ENCODE assay signal across 9 mouse cellular contexts in the genomic region with DNA sequence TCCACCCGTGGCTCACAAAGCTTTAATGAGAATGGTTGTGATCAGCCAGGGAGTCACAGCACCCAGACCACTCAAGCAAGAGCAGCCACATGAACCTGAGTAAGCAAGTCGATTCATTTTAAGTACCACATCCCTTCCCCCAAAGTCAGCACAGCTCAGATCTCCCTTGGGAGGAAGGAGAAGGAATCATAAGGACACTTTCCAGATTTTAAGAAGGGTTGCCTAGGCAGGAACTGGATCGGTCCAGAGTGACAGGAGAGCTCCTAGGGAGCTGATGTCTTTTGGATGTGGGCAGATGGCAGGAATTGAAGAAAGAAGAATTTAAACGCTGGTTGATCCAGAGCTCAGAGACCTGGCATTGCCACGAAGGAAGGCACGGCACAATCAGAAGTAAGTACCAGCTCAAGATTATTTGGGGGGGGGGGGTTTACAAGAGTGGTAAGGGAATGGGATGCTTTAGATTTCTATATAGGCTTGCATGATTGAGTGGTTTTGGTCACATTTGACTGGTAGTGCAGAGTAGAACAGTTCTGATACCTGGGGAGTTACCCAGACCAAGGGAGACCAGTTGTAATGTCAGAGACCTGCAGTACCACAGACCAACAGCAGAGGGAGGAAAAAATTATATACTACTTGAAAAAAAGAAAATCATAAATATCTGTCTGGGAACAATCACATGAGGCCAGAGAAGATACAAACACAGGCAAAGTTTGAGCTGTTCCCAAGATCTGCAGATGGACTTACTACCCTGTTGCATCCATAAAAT.
DNase-seq lines count a peak whose midpoint lies in the region; ATAC-seq lines count a peak whose summit lies in the region.
"Had no signal": no experiment of that assay in that cellular context is flagged by ENCODE, and none has a peak within 500 bp of the region (broad histone marks: within the 10 kb centered on the region; RNA-seq: fewer than 3 reads in every experiment).

No protein-coding gene starts in this region.

- H3K27me3 ChIP-seq in hindbrain, embryonic 12.5 days, result no peaks in the 10 kb centered on the region
- H3K27me3 ChIP-seq in hindbrain, embryonic 10.5 days (ENCODE audit: insufficient read depth, poor library complexity, severe bottlenecking), result no peaks in the 10 kb centered on the region; the same call in 1 of the 2 replicates
- H3K27me3 ChIP-seq: neural tube, embryonic 12.5 days had no signal

- H3K4me2 ChIP-seq in hindbrain, embryonic 12.5 days (replicated peaks), result no peak overlapping the region
- H3K4me2 ChIP-seq: neural tube, embryonic 12.5 days had no signal

- WGBS in hindbrain, embryonic 12.5 days, result 82% methylated on average over 6 of the region's 6 CpGs
- 85% methylated on average over 6 of the region's 6 CpGs for WGBS in hindbrain, embryonic 10.5 days

- H3K9ac ChIP-seq in hindbrain, embryonic 12.5 days, result no peak overlapping the region
- H3K9ac ChIP-seq: neural tube, embryonic 12.5 days had no signal

- no peaks in the 10 kb centered on the region for H3K36me3 ChIP-seq in hindbrain, embryonic 12.5 days
- H3K36me3 ChIP-seq in hindbrain, embryonic 10.5 days, result no peaks in the 10 kb centered on the region
- H3K36me3 ChIP-seq: neural tube, embryonic 12.5 days had no signal

- H3K4me3 ChIP-seq in hindbrain, embryonic 12.5 days, result no peak overlapping the region
- no peak overlapping the region for H3K4me3 ChIP-seq in hindbrain, embryonic 10.5 days
- H3K4me3 ChIP-seq: neural tube, embryonic 12.5 days had no signal

- peak; percentile 56 for ATAC-seq in hindbrain, embryonic 12.5 days (ENCODE audit: low FRiP score)

- H3K4me1 ChIP-seq in hindbrain, embryonic 12.5 days, result no peaks in the 10 kb centered on the region
- no peaks in the 10 kb centered on the region for H3K4me1 ChIP-seq in hindbrain, embryonic 10.5 days (replicated peaks)
- H3K4me1 ChIP-seq: neural tube, embryonic 12.5 days had no signal

- DNase-seq in hindbrain, embryonic 10.5 days (ENCODE audit: low spot score), result no peak
- DNase-seq in urinary bladder, postnatal 25 days (ENCODE audit: low spot score), result peak; percentile 9
- DNase-seq in urinary bladder, postnatal 36 days (ENCODE audit: low spot score in 2 of 2), result no peak
- DNase-seq in forelimb bud, embryonic 11.5 days (ENCODE audit: low read depth, low spot score), result peak; percentile 35
- DNase-seq in lung, postnatal 10 days, result peak; percentile 60
- DNase-seq in MN1 (ENCODE audit: low spot score), result no peak
- DNase-seq in urinary bladder, adult 18-20 months (ENCODE audit: low spot score in 2 of 2), result no peak

- H3K27ac ChIP-seq in hindbrain, embryonic 12.5 days, result no peak overlapping the region
- no peak overlapping the region for H3K27ac ChIP-seq in hindbrain, embryonic 10.5 days
- H3K27ac ChIP-seq: neural tube, embryonic 12.5 days had no signal

- no peaks in the 10 kb centered on the region for H3K9me3 ChIP-seq in hindbrain, embryonic 12.5 days (replicated peaks)
- H3K9me3 ChIP-seq in hindbrain, embryonic 10.5 days, result no peaks in the 10 kb centered on the region
- H3K9me3 ChIP-seq: neural tube, embryonic 12.5 days had no signal

Comparison
In these comparisons a context has a peak if more than half of its experiments do, and no peak if none do; other contexts are left out.
1. DNase-seq: peak in urinary bladder, postnatal 25 days (single experiment), forelimb bud, embryonic 11.5 days (single experiment) and lung, postnatal 10 days (single experiment); none in hindbrain, embryonic 10.5 days (single experiment), urinary bladder, postnatal 36 days (0 of 2), MN1 (single experiment) and urinary bladder, adult 18-20 months (0 of 2).